Mouse (Mus musculus): ENCODE results near the gene Zswim8. TPM values are rescaled to one million over a fixed set of nuclear protein-coding genes. Genes with fewer than 3 reads are reported as not detected.

Gene Zswim8
- polyA plus RNA-seq, 1 experiment, result 37.0 TPM

GRCm38 (mm10) chr14:20686576-20686975, 20.8 kb upstream of the Zswim8 start:
- H3K4me1 ChIP-seq (ENCODE audit: control insufficient read depth, insufficient read depth, low read length), result no peaks in the 10 kb centered on the region
- H3K9me3 ChIP-seq (replicated peaks; ENCODE audit: control insufficient read depth, insufficient read depth, low read length, poor library complexity, severe bottlenecking), result no peaks in the 10 kb centered on the region
- no peaks in the 10 kb centered on the region for H3K27me3 ChIP-seq (ENCODE audit: control insufficient read depth, insufficient read depth, low read length, poor library complexity, severe bottlenecking)
- H3K36me3 ChIP-seq (ENCODE audit: control insufficient read depth, insufficient read depth, low read length, poor library complexity, severe bottlenecking), result peaks cover 68% of the 10 kb centered on the region
- no peak overlapping the region for H3K4me3 ChIP-seq (ENCODE audit: low read depth, low read length)
- no peak overlapping the region for H3K27ac ChIP-seq (ENCODE audit: insufficient read depth, low read length)
- TF ChIP-seq EP300 (IDR thresholded peaks at IDR 0.05; ENCODE audit: insufficient read depth, low read depth, low read length) (no peak), POLR2A (IDR thresholded peaks at IDR 0.05; ENCODE audit: insufficient read depth, low read length) (no peak), CTCF (IDR thresholded peaks at IDR 0.05; ENCODE audit: low read depth, low read length) (no peak)
- no peak overlapping the region for H3K9ac ChIP-seq (ENCODE audit: low read depth, poor library complexity, severe bottlenecking)

DNA sequence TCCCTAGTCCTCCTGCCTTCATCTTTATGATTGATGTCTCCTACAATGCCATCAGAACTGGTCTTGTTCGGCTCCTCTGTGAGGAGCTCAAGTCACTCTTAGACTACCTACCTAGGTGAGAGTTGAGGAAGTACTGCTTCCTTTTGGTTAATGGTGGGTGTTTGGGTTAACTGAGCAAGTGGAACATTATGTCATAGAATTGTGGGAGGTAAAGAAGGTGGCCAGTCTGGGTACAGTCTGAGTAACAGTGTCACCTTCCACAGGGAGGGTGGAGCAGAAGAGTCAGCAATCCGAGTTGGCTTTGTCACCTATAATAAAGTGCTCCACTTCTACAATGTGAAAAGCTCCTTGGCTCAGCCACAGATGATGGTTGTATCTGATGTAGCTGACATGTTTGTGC, 18.3 kb upstream of the Zswim8 start:
- H3K4me1 ChIP-seq (ENCODE audit: control insufficient read depth, insufficient read depth, low read length), result no peaks in the 10 kb centered on the region
- no peak overlapping the region for H3K27ac ChIP-seq (ENCODE audit: insufficient read depth, low read length)
- no peak overlapping the region for H3K9ac ChIP-seq (ENCODE audit: low read depth, poor library complexity, severe bottlenecking)
- H3K4me3 ChIP-seq (ENCODE audit: low read depth, low read length), result no peak overlapping the region
- H3K9me3 ChIP-seq (replicated peaks; ENCODE audit: control insufficient read depth, insufficient read depth, low read length, poor library complexity, severe bottlenecking), result no peaks in the 10 kb centered on the region
- H3K27me3 ChIP-seq (ENCODE audit: control insufficient read depth, insufficient read depth, low read length, poor library complexity, severe bottlenecking), result no peaks in the 10 kb centered on the region
- H3K36me3 ChIP-seq (ENCODE audit: control insufficient read depth, insufficient read depth, low read length, poor library complexity, severe bottlenecking), result peaks cover 68% of the 10 kb centered on the region
- TF ChIP-seq CTCF (IDR thresholded peaks at IDR 0.05; ENCODE audit: low read depth, low read length), result no peak
- TF ChIP-seq EP300 (IDR thresholded peaks at IDR 0.05; ENCODE audit: insufficient read depth, low read depth, low read length), result no peak
- no peak for TF ChIP-seq POLR2A (IDR thresholded peaks at IDR 0.05; ENCODE audit: insufficient read depth, low read length)

DNA sequence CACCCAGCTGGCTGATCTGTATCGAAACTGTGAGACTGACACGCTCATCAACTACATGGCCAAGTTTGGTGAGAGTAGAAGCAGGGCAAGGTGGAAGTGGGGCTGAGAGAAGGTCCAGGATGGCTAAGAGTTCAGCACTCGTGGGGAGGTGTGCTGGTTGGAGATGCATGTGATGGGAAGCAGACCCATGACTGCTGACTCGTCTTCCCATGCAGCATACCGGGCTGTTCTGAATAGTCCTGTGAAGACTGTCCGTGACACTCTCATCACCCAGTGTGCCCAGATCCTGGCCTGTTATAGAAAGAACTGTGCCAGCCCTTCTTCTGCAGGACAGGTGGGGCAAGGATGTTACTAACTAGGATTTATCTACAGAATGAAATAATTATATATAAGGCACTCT, 15.6 kb upstream of the Zswim8 start:
- TF ChIP-seq CTCF (IDR thresholded peaks at IDR 0.05; ENCODE audit: low read depth, low read length), result no peak
- TF ChIP-seq POLR2A (IDR thresholded peaks at IDR 0.05; ENCODE audit: insufficient read depth, low read length), result no peak
- no peak for TF ChIP-seq EP300 (IDR thresholded peaks at IDR 0.05; ENCODE audit: insufficient read depth, low read depth, low read length)
- Histone ChIP-seq H3K36me3 (ENCODE audit: control insufficient read depth, insufficient read depth, low read length, poor library complexity, severe bottlenecking) (peaks cover 51% of the 10 kb centered on the region), H3K9ac (ENCODE audit: low read depth, poor library complexity, severe bottlenecking) (no peak overlapping the region)

GRCm38 (mm10) chr14:20693589-20694101, 13.7 kb upstream of the Zswim8 start:
- H3K36me3 ChIP-seq (ENCODE audit: control insufficient read depth, insufficient read depth, low read length, poor library complexity, severe bottlenecking), result peaks cover 38% of the 10 kb centered on the region
- no peaks in the 10 kb centered on the region for H3K4me1 ChIP-seq (ENCODE audit: control insufficient read depth, insufficient read depth, low read length)
- no peak overlapping the region for H3K9ac ChIP-seq (ENCODE audit: low read depth, poor library complexity, severe bottlenecking)
- H3K9me3 ChIP-seq (replicated peaks; ENCODE audit: control insufficient read depth, insufficient read depth, low read length, poor library complexity, severe bottlenecking), result no peaks in the 10 kb centered on the region
- no peak overlapping the region for H3K27ac ChIP-seq (ENCODE audit: insufficient read depth, low read length)
- H3K27me3 ChIP-seq (ENCODE audit: control insufficient read depth, insufficient read depth, low read length, poor library complexity, severe bottlenecking), result no peaks in the 10 kb centered on the region
- H3K4me3 ChIP-seq (ENCODE audit: low read depth, low read length), result no peak overlapping the region
- no peak for TF ChIP-seq EP300 (IDR thresholded peaks at IDR 0.05; ENCODE audit: insufficient read depth, low read depth, low read length)
- no peak for TF ChIP-seq CTCF (IDR thresholded peaks at IDR 0.05; ENCODE audit: low read depth, low read length)
- no peak for TF ChIP-seq POLR2A (IDR thresholded peaks at IDR 0.05; ENCODE audit: insufficient read depth, low read length)

More for the DNA sequence above, 15.6 kb upstream of the Zswim8 start:
- no peaks in the 10 kb centered on the region for H3K27me3 ChIP-seq (ENCODE audit: control insufficient read depth, insufficient read depth, low read length, poor library complexity, severe bottlenecking)
- no peak overlapping the region for H3K27ac ChIP-seq (ENCODE audit: insufficient read depth, low read length)
- H3K4me1 ChIP-seq (ENCODE audit: control insufficient read depth, insufficient read depth, low read length), result no peaks in the 10 kb centered on the region
- no peaks in the 10 kb centered on the region for H3K9me3 ChIP-seq (replicated peaks; ENCODE audit: control insufficient read depth, insufficient read depth, low read length, poor library complexity, severe bottlenecking)
- H3K4me3 ChIP-seq (ENCODE audit: low read depth, low read length), result no peak overlapping the region

GRCm38 (mm10) chr14:20694185-20694883, 13.0 kb upstream of the Zswim8 start:
- H3K36me3 ChIP-seq (ENCODE audit: control insufficient read depth, insufficient read depth, low read length, poor library complexity, severe bottlenecking), result peaks cover 33% of the 10 kb centered on the region
- H3K27ac ChIP-seq (ENCODE audit: insufficient read depth, low read length), result no peak overlapping the region
- peak overlapping the region; percentile 47 for H3K9ac ChIP-seq (ENCODE audit: low read depth, poor library complexity, severe bottlenecking)
- H3K27me3 ChIP-seq (ENCODE audit: control insufficient read depth, insufficient read depth, low read length, poor library complexity, severe bottlenecking), result no peaks in the 10 kb centered on the region
- H3K4me3 ChIP-seq (ENCODE audit: low read depth, low read length), result peak overlapping the region; percentile 60
- no peaks in the 10 kb centered on the region for H3K4me1 ChIP-seq (ENCODE audit: control insufficient read depth, insufficient read depth, low read length)
- no peaks in the 10 kb centered on the region for H3K9me3 ChIP-seq (replicated peaks; ENCODE audit: control insufficient read depth, insufficient read depth, low read length, poor library complexity, severe bottlenecking)
- TF ChIP-seq POLR2A (IDR thresholded peaks at IDR 0.05; ENCODE audit: insufficient read depth, low read length) (no peak), CTCF (IDR thresholded peaks at IDR 0.05; ENCODE audit: low read depth, low read length) (no peak), EP300 (IDR thresholded peaks at IDR 0.05; ENCODE audit: insufficient read depth, low read depth, low read length) (no peak)
